Mouse (Mus musculus) forebrain, embryonic 10.5 days (tissue): Measurements from ENCODE around the gene Pdcd1lg2. TPM values are rescaled to one million over a fixed set of nuclear protein-coding genes. Genes with fewer than 3 reads are reported as not detected.

Experiments used
- DNase-seq: peaks from one replicate; pipeline ENCODE4 v3.0.0-alpha.2; 2017; ENCODE audit warnings: low spot score; ENCODE audit errors: extremely low spot score
- H3K27ac ChIP-seq: fragments of 300-500 bp; sonication (generic); 2 replicates; pipeline ENCODE4 v1.5.1; 2016; ENCODE audit warnings: mild to moderate bottlenecking
- H3K27me3 ChIP-seq: fragments of 300-500 bp; sonication (generic); 2 replicates; pipeline ENCODE4 v1.6.1; 2016; ENCODE audit warnings: mild to moderate bottlenecking; ENCODE audit not compliant: poor library complexity, severe bottlenecking
- H3K36me3 ChIP-seq: fragments of 300-500 bp; sonication (generic); replicated peaks from 2 replicates; pipeline ENCODE4 v1.6.1; 2016; ENCODE audit warnings: mild to moderate bottlenecking, moderate library complexity
- H3K4me1 ChIP-seq: fragments of 300-500 bp; sonication (generic); 2 replicates; pipeline ENCODE4 v1.6.1; 2016
- H3K4me3 ChIP-seq: fragments of 300-500 bp; sonication (generic); 2 replicates; pipeline ENCODE4 v1.5.1; 2016; ENCODE audit warnings: mild to moderate bottlenecking, moderate library complexity
- H3K9me3 ChIP-seq: fragments of 300-500 bp; sonication (generic); 2 replicates; pipeline ENCODE4 v1.6.1; 2016; ENCODE audit warnings: mild to moderate bottlenecking, moderate library complexity
- WGBS: fragments of 180-500 bp; shearing (Covaris S2); methylation state at CpG from one replicate; pipeline ENCODE4 v1.1.7; 2016; 5-methylcytosine and 5-hydroxymethylcytosine counted together
- polyA plus RNA-seq: library from polyadenylated mRNA; unstranded; fragments of >200 nt; fragmentation: Nextera tagmentation; extraction: Ambion mirVana; gene quantifications from 2 replicates; pipeline ENCODE4 v1.2.1, GENCODE M21; 2016

Gene Pdcd1lg2
- polyA plus RNA-seq, 1 experiment from 2014 or later, result not detected

DNA sequence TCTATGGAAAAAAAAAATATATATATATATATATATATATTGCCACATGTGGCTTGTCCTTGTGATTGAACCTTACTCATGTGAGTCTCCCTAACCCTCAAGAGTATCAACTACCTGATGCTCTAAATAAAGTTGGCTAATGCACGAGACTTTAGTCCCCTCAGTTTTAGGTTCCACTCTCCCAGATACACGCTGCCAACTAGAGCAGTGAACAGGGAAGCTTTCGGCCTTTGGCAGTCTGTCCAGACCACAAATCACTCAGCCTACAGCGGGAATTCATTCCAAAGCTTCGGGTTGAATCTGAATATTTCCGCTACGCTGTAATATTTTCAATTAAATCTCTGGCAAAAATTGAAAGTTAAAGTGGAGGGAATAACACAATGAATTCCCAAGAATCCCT lies 107.7 kb downstream of the Pdcd1lg2 start:
- Histone ChIP-seq H3K27ac (no peak overlapping the region), H3K36me3 (peaks cover 6% of the 10 kb centered on the region; the same call in 1 of the 2 replicates)
- WGBS, result 93% methylated on average over 7 of the region's 7 CpGs

DNA sequence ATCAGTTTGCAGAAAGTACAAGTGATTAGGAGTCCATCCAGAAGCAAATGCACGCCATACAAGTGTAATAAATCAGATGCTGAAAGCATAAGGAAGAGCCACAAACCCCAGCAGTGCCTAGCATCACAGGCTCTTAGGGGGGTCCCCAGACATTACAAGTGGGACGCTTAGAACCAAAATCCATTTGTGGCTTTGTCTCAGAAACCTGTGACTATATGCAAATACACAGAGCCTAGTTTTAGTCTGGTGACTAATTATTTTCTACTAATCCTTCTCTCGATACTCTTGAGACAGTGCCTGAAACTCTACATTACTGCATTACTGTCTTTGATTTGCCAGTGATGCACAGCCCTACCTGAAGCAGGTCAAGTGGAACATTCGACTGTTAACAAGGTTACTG lies 108.2 kb downstream of the Pdcd1lg2 start:
- no peaks in the 10 kb centered on the region for H3K27me3 ChIP-seq
- H3K27ac ChIP-seq, result no peak overlapping the region
- 89% methylated on average over 4 of the region's 4 CpGs for WGBS
- H3K9me3 ChIP-seq, result no peaks in the 10 kb centered on the region
- H3K4me3 ChIP-seq, result no peak overlapping the region
- peaks cover 20% of the 10 kb centered on the region for H3K4me1 ChIP-seq
- peaks cover 6% of the 10 kb centered on the region; the same call in 1 of the 2 replicates for H3K36me3 ChIP-seq
- no peak for DNase-seq

More for the DNA sequence above, 107.7 kb downstream of the Pdcd1lg2 start:
- no peak for DNase-seq
- no peaks in the 10 kb centered on the region for H3K9me3 ChIP-seq
- peaks cover 15% of the 10 kb centered on the region for H3K4me1 ChIP-seq
- H3K4me3 ChIP-seq, result no peak overlapping the region
- H3K27me3 ChIP-seq, result no peaks in the 10 kb centered on the region

Other genes with a start within 250 kb of the Pdcd1lg2 start
- gene Jak2, start 159.1 kb upstream of the Pdcd1lg2 start, polyA plus RNA-seq, result 5.3 and 6.1 TPM in 2 replicates
- 5.0 and 5.3 TPM in 2 replicates for gene Insl6, start 85.6 kb upstream of the Pdcd1lg2 start, polyA plus RNA-seq
- 0.37 and 0.81 TPM in 2 replicates for gene Rln1, start 76.2 kb upstream of the Pdcd1lg2 start, polyA plus RNA-seq
- gene Plgrkt, start 43.5 kb upstream of the Pdcd1lg2 start, polyA plus RNA-seq, result 38.0 and 39.7 TPM in 2 replicates
- 0.29 and 0.30 TPM in 2 replicates for gene Cd274, start 43.5 kb upstream of the Pdcd1lg2 start, polyA plus RNA-seq
- gene Ric1, start 111.4 kb downstream of the Pdcd1lg2 start, polyA plus RNA-seq, result 11.7 and 11.9 TPM in 2 replicates
- 17.1 and 17.6 TPM in 2 replicates for gene Ermp1, start 237.5 kb downstream of the Pdcd1lg2 start, polyA plus RNA-seq